Mouse (Mus musculus) testis, adult 2 months (tissue): ENCODE measurements at regions not wholly inside any gene's neighbourhood (a gene's known extent, or its start where the extent isn't known, plus 50 kb on each side); places are given as distances from the start of the nearest gene placed in this dataset.

Experiments used
- H3K27ac ChIP-seq: fragments of 200-500 bp; 2 replicates; pipeline ENCODE4 v1.5.1; 2012; ENCODE audit warnings: low read depth, low read length; ENCODE audit not compliant: control insufficient read depth, insufficient read depth
- H3K27me3 ChIP-seq: fragments of 200-500 bp; 2 replicates; pipeline ENCODE4 v1.6.1; 2012; ENCODE audit warnings: mild to moderate bottlenecking, low read length, moderate library complexity; ENCODE audit not compliant: control insufficient read depth, insufficient read depth
- H3K36me3 ChIP-seq: fragments of 200-500 bp; 2 replicates; pipeline ENCODE4 v1.6.1; 2012; ENCODE audit warnings: mild to moderate bottlenecking, low read length; ENCODE audit not compliant: control insufficient read depth, insufficient read depth
- H3K4me1 ChIP-seq: fragments of 200-500 bp; 2 replicates; pipeline ENCODE4 v1.6.1; 2012; ENCODE audit warnings: low read length; ENCODE audit not compliant: control insufficient read depth, insufficient read depth
- H3K4me3 ChIP-seq: fragments of 200-500 bp; 2 replicates; pipeline ENCODE4 v1.5.1; 2012; ENCODE audit warnings: low read depth, mild to moderate bottlenecking, low read length, moderate library complexity, mixed read lengths; ENCODE audit not compliant: control insufficient read depth
- CTCF ChIP-seq: fragments of 200-500 bp; IDR thresholded peaks from 2 replicates; pipeline ENCODE4 v1.5.1; 2012; ENCODE audit warnings: low read depth, mild to moderate bottlenecking, inconsistent platforms, low read length, moderate library complexity; ENCODE audit not compliant: control insufficient read depth, insufficient read depth, insufficient replicate concordance
- POLR2A ChIP-seq: fragments of 200-500 bp; IDR thresholded peaks from 2 replicates; pipeline ENCODE4 v1.6.1; 2012; ENCODE audit warnings: low read depth, mild to moderate bottlenecking, inconsistent platforms, low read length, moderate library complexity; ENCODE audit not compliant: control insufficient read depth

- H3K4me3 ChIP-seq, result no peak overlapping the region
- H3K27me3 ChIP-seq, result no peaks in the 10 kb centered on the region
- TF ChIP-seq POLR2A, result no peak
- no peak for TF ChIP-seq CTCF
- H3K27ac ChIP-seq, result no peak overlapping the region
- H3K36me3 ChIP-seq, result no peaks in the 10 kb centered on the region
- peaks cover 5% of the 10 kb centered on the region; the same call in 1 of the 2 replicates for H3K4me1 ChIP-seq
Observed at GRCm38 (mm10) chr11:71576801-71577200, 172.9 kb upstream of the Wscd1 start.

GRCm38 (mm10) chr11:71581775-71582174 lies 167.9 kb upstream of the Wscd1 start:
- Histone ChIP-seq H3K4me1 (no peaks in the 10 kb centered on the region), H3K36me3 (no peaks in the 10 kb centered on the region), H3K4me3 (no peak overlapping the region), H3K27me3 (no peaks in the 10 kb centered on the region), H3K27ac (no peak overlapping the region)
- TF ChIP-seq POLR2A, result no peak

- TF ChIP-seq POLR2A (no peak), CTCF (no peak)
- Histone ChIP-seq H3K36me3 (no peaks in the 10 kb centered on the region), H3K27me3 (no peaks in the 10 kb centered on the region), H3K4me3 (no peak overlapping the region), H3K27ac (no peak overlapping the region), H3K4me1 (no peaks in the 10 kb centered on the region)
Observed at GRCm38 (mm10) chr11:71591014-71591413, 158.7 kb upstream of the Wscd1 start.

GRCm38 (mm10) chr11:71594250-71594847 lies 155.4 kb upstream of the Wscd1 start:
- Histone ChIP-seq H3K4me1 (no peaks in the 10 kb centered on the region), H3K4me3 (no peak overlapping the region), H3K36me3 (no peaks in the 10 kb centered on the region), H3K27me3 (no peaks in the 10 kb centered on the region), H3K27ac (no peak overlapping the region)
- no peak for TF ChIP-seq POLR2A
- no peak for TF ChIP-seq CTCF

- Histone ChIP-seq H3K4me1 (no peaks in the 10 kb centered on the region), H3K4me3 (no peak overlapping the region), H3K36me3 (no peaks in the 10 kb centered on the region), H3K27ac (no peak overlapping the region), H3K27me3 (no peaks in the 10 kb centered on the region)
- TF ChIP-seq POLR2A, result no peak
Observed at GRCm38 (mm10) chr11:71597709-71598108, 152.0 kb upstream of the Wscd1 start.

GRCm38 (mm10) chr11:71610782-71611181 lies 138.9 kb upstream of the Wscd1 start:
- Histone ChIP-seq H3K27ac (no peak overlapping the region), H3K4me1 (no peaks in the 10 kb centered on the region), H3K36me3 (no peaks in the 10 kb centered on the region), H3K4me3 (no peak overlapping the region), H3K27me3 (no peaks in the 10 kb centered on the region)
- no peak for TF ChIP-seq POLR2A

GRCm38 (mm10) chr11:71615526-71615925 lies 134.2 kb upstream of the Wscd1 start:
- Histone ChIP-seq H3K36me3 (no peaks in the 10 kb centered on the region), H3K4me3 (no peak overlapping the region), H3K27me3 (no peaks in the 10 kb centered on the region), H3K27ac (no peak overlapping the region), H3K4me1 (no peaks in the 10 kb centered on the region)
- TF ChIP-seq CTCF (no peak), POLR2A (no peak)

GRCm38 (mm10) chr11:71625501-71626191 lies 124.1 kb upstream of the Wscd1 start:
- no peak for TF ChIP-seq CTCF
- TF ChIP-seq POLR2A, result no peak
- no peak overlapping the region for H3K27ac ChIP-seq
- H3K4me1 ChIP-seq, result no peaks in the 10 kb centered on the region
- H3K4me3 ChIP-seq, result no peak overlapping the region
- H3K36me3 ChIP-seq, result no peaks in the 10 kb centered on the region
- no peaks in the 10 kb centered on the region for H3K27me3 ChIP-seq
